Mouse (Mus musculus): Measurements from ENCODE around the gene Akap2.

DNA sequence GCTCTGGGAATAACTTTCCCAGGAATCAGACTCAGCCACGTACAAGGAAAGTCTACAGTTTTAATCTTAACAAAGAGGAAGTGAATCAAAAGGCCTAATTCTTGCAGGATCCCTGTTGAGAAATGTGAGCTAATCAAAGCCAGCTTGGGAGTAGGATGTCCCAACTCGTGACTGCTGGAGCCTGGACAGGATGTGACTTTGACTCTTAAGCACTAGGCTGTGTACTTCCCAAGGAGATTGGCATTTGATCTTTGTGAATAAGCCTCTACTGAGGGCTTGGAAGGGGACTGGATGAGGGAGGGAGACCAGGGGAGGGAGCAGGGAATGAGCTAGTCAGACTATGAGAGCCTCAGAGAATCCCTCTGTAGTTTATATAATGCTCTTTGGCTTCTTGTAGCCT, 148.6 kb downstream of the Akap2 start:
- TF ChIP-seq CTCF (IDR thresholded peaks at IDR 0.05 in 2 of 3, conservative IDR thresholded peaks at IDR 0.05 in 1 of 3; ENCODE audit: control insufficient read depth in 1 of 3, insufficient read depth in 1 of 3, low read depth in 2 of 3, low read length in 3 of 3, poor library complexity in 1 of 3, severe bottlenecking in 1 of 3) (no peak), NRF1 (IDR thresholded peaks at IDR 0.05; ENCODE audit: insufficient read depth, low read depth, low read length, poor library complexity, severe bottlenecking) (no peak), EP300 (IDR thresholded peaks at IDR 0.05; ENCODE audit: low read depth in 1 of 2, low read length in 2 of 2) (no peak), TAL1 (IDR thresholded peaks at IDR 0.05; ENCODE audit: low read length) (no peak), CHD1 (IDR thresholded peaks at IDR 0.05; ENCODE audit: low read depth, low read length) (no peak), ELF1 (IDR thresholded peaks at IDR 0.05; ENCODE audit: low read depth, low read length) (no peak), USF1 (IDR thresholded peaks at IDR 0.05; ENCODE audit: low read depth, low read length) (no peak), SIN3A (IDR thresholded peaks at IDR 0.05; ENCODE audit: low read length) (no peak), MAX (IDR thresholded peaks at IDR 0.05; ENCODE audit: low read length) (no peak)
